Mouse (Mus musculus) ES-E14 (cell line): ENCODE measurements around the gene Slc26a10.

ENCODE experiments used
- CHD2 ChIP-seq: IDR thresholded peaks from 2 replicates; pipeline ENCODE4 v1.6.1; 2014; ENCODE audit warnings: mild to moderate bottlenecking, low read depth, low read length, inconsistent platforms
- HCFC1 ChIP-seq: IDR thresholded peaks from 2 replicates; pipeline ENCODE4 v1.6.1; 2012; ENCODE audit warnings: low read length, inconsistent platforms, borderline replicate concordance; ENCODE audit not compliant: insufficient read depth
- MAFK ChIP-seq: IDR thresholded peaks from 2 replicates; pipeline ENCODE4 v1.6.1; 2014; ENCODE audit warnings: mild to moderate bottlenecking, low read depth, low read length, inconsistent platforms; ENCODE audit not compliant: insufficient read depth
- ZC3H11A ChIP-seq: IDR thresholded peaks from 2 replicates; pipeline ENCODE4 v1.6.1; 2012; ENCODE audit warnings: low read depth, mild to moderate bottlenecking, inconsistent platforms, low read length, borderline replicate concordance
- ZNF384 ChIP-seq: IDR thresholded peaks from 2 replicates; pipeline ENCODE4 v1.6.1; 2012; ENCODE audit warnings: low read depth, low read length, inconsistent platforms

DNA sequence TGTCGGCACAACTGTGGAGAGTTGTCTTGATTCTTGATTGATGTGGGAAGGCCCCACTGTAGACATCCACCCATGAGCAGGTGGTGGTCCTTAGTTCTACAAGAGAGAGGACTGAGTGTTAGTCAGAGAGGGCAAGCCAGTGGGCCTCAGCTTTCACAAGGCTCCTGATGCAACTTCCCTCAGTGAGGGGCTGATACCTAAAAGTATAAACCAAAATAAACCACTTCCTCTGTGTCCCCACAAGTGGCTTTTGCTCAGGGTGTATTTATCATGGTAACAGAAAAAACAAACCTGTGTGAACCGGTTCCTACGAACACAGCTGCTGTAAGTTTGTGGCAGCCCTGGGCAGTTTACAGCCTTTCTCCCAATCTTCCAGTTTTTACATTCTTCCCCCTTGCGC is 43.9 kb downstream of the Slc26a10 start:
- TF ChIP-seq HCFC1 (no peak), ZC3H11A (no peak), CHD2 (no peak), MAFK (no peak), ZNF384 (no peak)
